Mouse (Mus musculus): ENCODE data around the gene Gm6871.
"Not testable (repeated sequence)": the region's sequence is repeated elsewhere in the genome, so short reads cannot be mapped to it uniquely, and the experiment has no call there.

Gene Gm6871

GRCm38 (mm10) chr7:41573562-41573961 is at the start of gene Gm6871:
TSS of gene Gm6871 (minus strand) at chr7:41573662.
- not testable (repeated sequence) for DNase-seq (ENCODE audit: low spot score in 2 of 2)

- not testable (repeated sequence) for DNase-seq (ENCODE audit: low spot score in 2 of 2)
Measured at GRCm38 (mm10) chr7:41616241-41616640, 42.8 kb upstream of the Gm6871 start.

GRCm38 (mm10) chr7:41611654-41612053 is 38.2 kb upstream of the Gm6871 start:
- no peak for DNase-seq (ENCODE audit: low spot score in 2 of 2)

GRCm38 (mm10) chr7:41599932-41600548 is 26.6 kb upstream of the Gm6871 start:
- DNase-seq (ENCODE audit: low spot score in 2 of 2), result peak in 1 of 2 experiments; percentile 3

GRCm38 (mm10) chr7:41599034-41599813 is 25.8 kb upstream of the Gm6871 start, which contains the start of gene 2610021A01Rik:
TSS of gene 2610021A01Rik (plus strand) at chr7:41599230.
- DNase-seq (ENCODE audit: low spot score in 2 of 2), result peak; percentile 91 to 96

- DNase-seq (ENCODE audit: low spot score in 2 of 2), result no peak
Measured at GRCm38 (mm10) chr7:41598615-41599014, 25.2 kb upstream of the Gm6871 start.

GRCm38 (mm10) chr7:41587831-41588230 is 14.4 kb upstream of the Gm6871 start:
- not testable (repeated sequence) for DNase-seq (ENCODE audit: low spot score in 2 of 2)

GRCm38 (mm10) chr7:41582028-41582427 is 8.6 kb upstream of the Gm6871 start:
- no peak for DNase-seq (ENCODE audit: low spot score in 2 of 2)

- DNase-seq (ENCODE audit: low spot score in 2 of 2), result no peak
Measured at GRCm38 (mm10) chr7:41577956-41578355, 4.5 kb upstream of the Gm6871 start.

GRCm38 (mm10) chr7:41560681-41561080 is 12.8 kb downstream of the Gm6871 start:
- no peak for DNase-seq (ENCODE audit: low spot score in 2 of 2)

- no peak for DNase-seq (ENCODE audit: low spot score in 2 of 2)
Measured at GRCm38 (mm10) chr7:41512672-41513071, 60.8 kb downstream of the Gm6871 start.

- DNase-seq (ENCODE audit: low spot score in 2 of 2), result no peak
Measured at GRCm38 (mm10) chr7:41512207-41512606, 61.3 kb downstream of the Gm6871 start.

- DNase-seq (ENCODE audit: low spot score in 2 of 2), result no peak
Measured at GRCm38 (mm10) chr7:41502402-41502801, 71.1 kb downstream of the Gm6871 start.

- peak; percentile 42 to 77 for DNase-seq (ENCODE audit: low spot score in 2 of 2)
Measured at GRCm38 (mm10) chr7:41500151-41500934, 73.1 kb downstream of the Gm6871 start.

- DNase-seq (ENCODE audit: low spot score in 2 of 2), result peak; percentile 99 to 100
Measured at GRCm38 (mm10) chr7:41499389-41500049, 73.9 kb downstream of the Gm6871 start, which contains the start of the genes Gm20449 and AW146154. TSS of gene Gm20449 (minus strand) at chr7:41499417. TSS of gene AW146154 (minus strand) at chr7:41499890.

GRCm38 (mm10) chr7:41499018-41499388 is 74.5 kb downstream of the Gm6871 start:
- not testable (repeated sequence) for DNase-seq (ENCODE audit: low spot score in 2 of 2)

GRCm38 (mm10) chr7:41498464-41498863 is 75.0 kb downstream of the Gm6871 start:
- DNase-seq (ENCODE audit: low spot score in 2 of 2), result not testable (repeated sequence)

GRCm38 (mm10) chr7:41497871-41498270 is 75.6 kb downstream of the Gm6871 start:
- no peak for DNase-seq (ENCODE audit: low spot score in 2 of 2)
